Comparison of ENCODE assay signal across 8 mouse cellular contexts in the genomic region with DNA sequence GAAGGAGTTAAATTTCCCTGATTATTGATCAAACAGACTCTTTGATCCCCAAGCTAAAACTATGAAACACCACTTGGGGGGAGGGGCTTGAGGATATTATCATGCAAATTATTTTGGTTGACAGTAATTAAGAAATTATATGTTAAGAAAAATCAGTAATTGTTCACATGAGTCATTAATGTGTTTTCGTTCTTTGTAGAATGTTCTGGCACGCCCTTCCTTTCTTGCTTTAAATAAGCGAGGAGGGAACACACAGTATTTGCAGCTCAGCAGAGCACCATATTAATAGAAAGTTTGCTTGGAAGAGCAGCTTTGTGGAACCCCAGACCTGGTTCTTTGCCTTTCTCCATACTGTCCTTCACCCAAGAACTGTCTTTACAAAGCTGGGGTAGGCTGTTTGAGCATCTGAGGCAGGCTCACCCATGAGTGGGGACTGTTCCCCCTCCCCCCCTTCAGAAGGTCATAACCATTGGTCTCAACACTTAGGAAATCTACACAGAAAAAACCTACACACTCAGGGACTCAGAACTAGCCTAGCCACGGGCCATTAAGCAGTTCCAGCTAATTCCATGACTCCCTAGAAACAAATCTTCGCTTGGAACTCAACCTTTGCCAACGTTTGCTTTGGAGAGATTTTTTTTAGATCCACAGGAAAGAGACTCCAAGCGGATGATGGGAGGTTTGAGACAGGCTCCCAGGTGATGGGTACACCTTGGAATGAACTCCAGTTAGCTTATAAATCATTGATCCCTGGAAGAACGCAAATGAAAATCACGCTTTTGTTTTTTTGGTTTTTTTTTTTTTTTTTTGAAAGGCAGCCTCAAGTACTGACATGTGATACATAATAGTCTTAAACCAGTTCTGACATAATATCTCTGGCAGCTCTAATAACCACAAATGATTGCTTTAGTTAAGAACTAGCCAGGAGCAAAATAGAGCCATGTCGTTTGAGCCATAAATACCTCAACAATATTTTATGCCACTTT.
DNase-seq lines count a peak whose midpoint lies in the region; ATAC-seq lines count a peak whose summit lies in the region.
"Had no signal": no experiment of that assay in that cellular context is flagged by ENCODE, and none has a peak within 500 bp of the region (broad histone marks: within the 10 kb centered on the region; RNA-seq: fewer than 3 reads in every experiment).

No protein-coding gene starts in this region.

- intact Hi-C loops in heart, postnatal 36 days (cut with DNase I): loop anchor here (5.0 kb wide), 1 partner anchor 71 kb away; no protein-coding TSS in a partner anchor

- ATAC-seq in CD4-positive, CD25-positive, alpha-beta regulatory T cell, adult 4 months: peak; percentile 47
- peak; percentile 16 for ATAC-seq in activated CD4-positive, CD25-positive, alpha-beta regulatory T cell, adult 4 months

- peak; percentile 25 to 44 for DNase-seq in heart, postnatal 36 days
- peak; percentile 68 for DNase-seq in kidney, postnatal 14 days
- no peak for DNase-seq in thymus, postnatal 36 days
- DNase-seq in adrenal gland, adult 18-20 months (ENCODE audit: low spot score in 2 of 2): no peak
- no peak for DNase-seq in testis, postnatal 10 days (ENCODE audit: low spot score)
- DNase-seq: layer of hippocampus, adult 9-11 months had no signal

Comparison
In these comparisons a context has a peak if more than half of its experiments do, and no peak if none do; other contexts are left out.
1. DNase-seq: peak in heart, postnatal 36 days (2 of 2) and kidney, postnatal 14 days (single experiment); none in thymus, postnatal 36 days (0 of 2), adrenal gland, adult 18-20 months (0 of 2) and testis, postnatal 10 days (single experiment).